Mouse (Mus musculus) CH12.LX (cell line): Measurements from ENCODE around the gene Letm1.

Experiments used
- CTCF ChIP-seq, 2 experiments: IDR thresholded peaks in 1 of 2; conservative IDR thresholded peaks in 1 of 2; 2 replicates each; pipeline ENCODE4 v1.5.1; 2011 to 2012; ENCODE audit warnings: low read depth in 2 of 2, low read length in 2 of 2, improper control_type of control experiment in 1 of 2, inconsistent platforms in 1 of 2, mild to moderate bottlenecking in 1 of 2, moderate library complexity in 1 of 2
- POLR2A ChIP-seq: IDR thresholded peaks from 2 replicates; pipeline ENCODE4 v1.6.1; 2011; ENCODE audit warnings: low read depth, mild to moderate bottlenecking, improper control_type of control experiment, low read length

- TF ChIP-seq CTCF (conservative IDR thresholded peaks at IDR 0.05 in 1 of 2, IDR thresholded peaks at IDR 0.05 in 1 of 2; ENCODE audit: low read depth in 2 of 2, low read length in 2 of 2) (no peak), POLR2A (peak; percentile 49; the same call in 1 of the 2 replicates)
These were observed 87.5 kb downstream of the Letm1 start for GRCm38 (mm10) chr5:33694848-33695717.
